Mouse (Mus musculus): Measurements from ENCODE around the gene Pdlim5. TPM values are rescaled to one million over a fixed set of nuclear protein-coding genes. Genes with fewer than 3 reads are reported as not detected.

Gene Pdlim5
- polyA plus RNA-seq, 1 experiment = 10.6 TPM

GRCm38 (mm10) chr3:142293561-142293960 is 101.9 kb downstream of the Pdlim5 start:
- H3K27me3 ChIP-seq (ENCODE audit: control insufficient read depth, insufficient read depth, low read length) = no peaks in the 10 kb centered on the region
- no peaks in the 10 kb centered on the region for H3K36me3 ChIP-seq (ENCODE audit: control insufficient read depth, insufficient read depth, low read length)
- H3K4me3 ChIP-seq (ENCODE audit: control insufficient read depth, low read depth, low read length) = no peak overlapping the region
- no peaks in the 10 kb centered on the region for H3K4me1 ChIP-seq (ENCODE audit: control insufficient read depth, insufficient read depth, low read length)
- no peak overlapping the region for H3K27ac ChIP-seq (ENCODE audit: control insufficient read depth, insufficient read depth, low read depth, low read length)
- no peak for TF ChIP-seq POLR2A (IDR thresholded peaks at IDR 0.05; ENCODE audit: control insufficient read depth, low read depth, low read length)
- no peak for TF ChIP-seq CTCF (IDR thresholded peaks at IDR 0.05; ENCODE audit: control insufficient read depth, insufficient read depth, insufficient replicate concordance, low read depth, low read length)

- TF ChIP-seq POLR2A (IDR thresholded peaks at IDR 0.05; ENCODE audit: control insufficient read depth, low read depth, low read length) = no peak
- peak; percentile 34; the same call in 1 of the 2 replicates for TF ChIP-seq CTCF (IDR thresholded peaks at IDR 0.05; ENCODE audit: control insufficient read depth, insufficient read depth, insufficient replicate concordance, low read depth, low read length)
- H3K27me3 ChIP-seq (ENCODE audit: control insufficient read depth, insufficient read depth, low read length) = no peaks in the 10 kb centered on the region
- no peaks in the 10 kb centered on the region for H3K36me3 ChIP-seq (ENCODE audit: control insufficient read depth, insufficient read depth, low read length)
- no peaks in the 10 kb centered on the region for H3K4me1 ChIP-seq (ENCODE audit: control insufficient read depth, insufficient read depth, low read length)
- H3K4me3 ChIP-seq (ENCODE audit: control insufficient read depth, low read depth, low read length) = no peak overlapping the region
- no peak overlapping the region for H3K27ac ChIP-seq (ENCODE audit: control insufficient read depth, insufficient read depth, low read depth, low read length)
Observed at GRCm38 (mm10) chr3:142282706-142283105, 112.8 kb downstream of the Pdlim5 start.

- no peaks in the 10 kb centered on the region for H3K36me3 ChIP-seq (ENCODE audit: control insufficient read depth, insufficient read depth, low read length)
- no peak overlapping the region for H3K27ac ChIP-seq (ENCODE audit: control insufficient read depth, insufficient read depth, low read depth, low read length)
- no peaks in the 10 kb centered on the region for H3K27me3 ChIP-seq (ENCODE audit: control insufficient read depth, insufficient read depth, low read length)
- H3K4me3 ChIP-seq (ENCODE audit: control insufficient read depth, low read depth, low read length) = no peak overlapping the region
- H3K4me1 ChIP-seq (ENCODE audit: control insufficient read depth, insufficient read depth, low read length) = no peaks in the 10 kb centered on the region
- TF ChIP-seq CTCF (IDR thresholded peaks at IDR 0.05; ENCODE audit: control insufficient read depth, insufficient read depth, insufficient replicate concordance, low read depth, low read length) = no peak
- no peak for TF ChIP-seq POLR2A (IDR thresholded peaks at IDR 0.05; ENCODE audit: control insufficient read depth, low read depth, low read length)
Observed at GRCm38 (mm10) chr3:142281656-142282055, 113.8 kb downstream of the Pdlim5 start.

GRCm38 (mm10) chr3:142281093-142281445 is 114.4 kb downstream of the Pdlim5 start:
- H3K36me3 ChIP-seq (ENCODE audit: control insufficient read depth, insufficient read depth, low read length) = no peaks in the 10 kb centered on the region
- H3K27ac ChIP-seq (ENCODE audit: control insufficient read depth, insufficient read depth, low read depth, low read length) = no peak overlapping the region
- H3K4me1 ChIP-seq (ENCODE audit: control insufficient read depth, insufficient read depth, low read length) = no peaks in the 10 kb centered on the region
- TF ChIP-seq POLR2A (IDR thresholded peaks at IDR 0.05; ENCODE audit: control insufficient read depth, low read depth, low read length) (no peak), CTCF (IDR thresholded peaks at IDR 0.05; ENCODE audit: control insufficient read depth, insufficient read depth, insufficient replicate concordance, low read depth, low read length) (no peak)
- H3K4me3 ChIP-seq (ENCODE audit: control insufficient read depth, low read depth, low read length) = no peak overlapping the region
- no peaks in the 10 kb centered on the region for H3K27me3 ChIP-seq (ENCODE audit: control insufficient read depth, insufficient read depth, low read length)

- Histone ChIP-seq H3K27ac (ENCODE audit: control insufficient read depth, insufficient read depth, low read depth, low read length) (no peak overlapping the region), H3K27me3 (ENCODE audit: control insufficient read depth, insufficient read depth, low read length) (no peaks in the 10 kb centered on the region), H3K4me1 (ENCODE audit: control insufficient read depth, insufficient read depth, low read length) (no peaks in the 10 kb centered on the region), H3K36me3 (ENCODE audit: control insufficient read depth, insufficient read depth, low read length) (no peaks in the 10 kb centered on the region), H3K4me3 (ENCODE audit: control insufficient read depth, low read depth, low read length) (no peak overlapping the region)
- TF ChIP-seq POLR2A (IDR thresholded peaks at IDR 0.05; ENCODE audit: control insufficient read depth, low read depth, low read length) (no peak), CTCF (IDR thresholded peaks at IDR 0.05; ENCODE audit: control insufficient read depth, insufficient read depth, insufficient replicate concordance, low read depth, low read length) (no peak)
Observed at GRCm38 (mm10) chr3:142280366-142281092, 115.0 kb downstream of the Pdlim5 start.

GRCm38 (mm10) chr3:142279011-142279410 is 116.5 kb downstream of the Pdlim5 start:
- no peaks in the 10 kb centered on the region for H3K36me3 ChIP-seq (ENCODE audit: control insufficient read depth, insufficient read depth, low read length)
- no peak for TF ChIP-seq POLR2A (IDR thresholded peaks at IDR 0.05; ENCODE audit: control insufficient read depth, low read depth, low read length)
- no peak for TF ChIP-seq CTCF (IDR thresholded peaks at IDR 0.05; ENCODE audit: control insufficient read depth, insufficient read depth, insufficient replicate concordance, low read depth, low read length)

GRCm38 (mm10) chr3:142276506-142276905 is 119.0 kb downstream of the Pdlim5 start:
- Histone ChIP-seq H3K4me1 (ENCODE audit: control insufficient read depth, insufficient read depth, low read length) (no peaks in the 10 kb centered on the region), H3K4me3 (ENCODE audit: control insufficient read depth, low read depth, low read length) (no peak overlapping the region), H3K36me3 (ENCODE audit: control insufficient read depth, insufficient read depth, low read length) (no peaks in the 10 kb centered on the region), H3K27me3 (ENCODE audit: control insufficient read depth, insufficient read depth, low read length) (no peaks in the 10 kb centered on the region), H3K27ac (ENCODE audit: control insufficient read depth, insufficient read depth, low read depth, low read length) (no peak overlapping the region)
- no peak for TF ChIP-seq CTCF (IDR thresholded peaks at IDR 0.05; ENCODE audit: control insufficient read depth, insufficient read depth, insufficient replicate concordance, low read depth, low read length)
- TF ChIP-seq POLR2A (IDR thresholded peaks at IDR 0.05; ENCODE audit: control insufficient read depth, low read depth, low read length) = no peak

More at GRCm38 (mm10) chr3:142279011-142279410, 116.5 kb downstream of the Pdlim5 start:
- Histone ChIP-seq H3K27ac (ENCODE audit: control insufficient read depth, insufficient read depth, low read depth, low read length) (no peak overlapping the region), H3K27me3 (ENCODE audit: control insufficient read depth, insufficient read depth, low read length) (no peaks in the 10 kb centered on the region), H3K4me1 (ENCODE audit: control insufficient read depth, insufficient read depth, low read length) (no peaks in the 10 kb centered on the region), H3K4me3 (ENCODE audit: control insufficient read depth, low read depth, low read length) (no peak overlapping the region)

Data from testis, adult 2 months (tissue).